Mouse (Mus musculus): ENCODE measurements at regions not wholly inside any gene's neighbourhood (a gene's known extent, or its start where the extent isn't known, plus 50 kb on each side); places are given as distances from the start of the nearest gene placed in this dataset.

DNA sequence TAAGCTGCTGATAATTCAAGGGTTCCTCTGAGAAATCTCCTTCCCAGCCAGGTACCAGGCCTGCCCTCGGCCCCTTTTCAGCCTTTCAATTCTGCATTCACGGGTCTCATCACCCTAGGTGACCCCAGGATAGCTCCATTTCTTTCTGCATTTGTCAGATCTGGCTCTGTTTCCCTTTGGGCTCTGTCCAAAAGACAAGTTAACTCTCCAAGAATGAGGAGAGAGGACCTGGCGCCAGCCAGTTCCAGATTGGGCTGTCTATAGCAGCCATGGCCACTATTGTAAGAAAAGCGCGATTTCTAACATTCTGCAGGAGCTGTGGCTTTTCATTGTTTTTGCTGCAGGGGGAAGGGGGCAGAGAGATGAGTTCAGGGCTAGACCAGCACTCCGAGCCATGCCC, 122.5 kb upstream of the Med13l start:
- TF ChIP-seq CTCF (IDR thresholded peaks at IDR 0.05; ENCODE audit: low read depth, low read length) (no peak), GATA1 (IDR thresholded peaks at IDR 0.05; ENCODE audit: borderline replicate concordance, low read length) (no peak), POLR2AphosphoS5 (IDR thresholded peaks at IDR 0.05; ENCODE audit: insufficient replicate concordance, low read depth, low read length) (no peak), TAL1 (conservative IDR thresholded peaks at IDR 0.05; ENCODE audit: low read depth, low read length) (no peak)

Data from G1E (cell line).